Mouse (Mus musculus): ENCODE measurements around the gene Ssbp2.

GRCm38 (mm10) chr13:91421387-91421949 lies 38.6 kb upstream of the Ssbp2 start:
- no peak for TF ChIP-seq CTCF (conservative IDR thresholded peaks at IDR 0.05; ENCODE audit: insufficient read depth, insufficient read length, low read depth, low read length)
- TF ChIP-seq POLR2A (IDR thresholded peaks at IDR 0.05; ENCODE audit: low read depth, low read length): no peak

All from kidney, adult 2 months (tissue).